Mouse (Mus musculus): ENCODE data around the gene Zfp770.

Zfp770 gene

DNA sequence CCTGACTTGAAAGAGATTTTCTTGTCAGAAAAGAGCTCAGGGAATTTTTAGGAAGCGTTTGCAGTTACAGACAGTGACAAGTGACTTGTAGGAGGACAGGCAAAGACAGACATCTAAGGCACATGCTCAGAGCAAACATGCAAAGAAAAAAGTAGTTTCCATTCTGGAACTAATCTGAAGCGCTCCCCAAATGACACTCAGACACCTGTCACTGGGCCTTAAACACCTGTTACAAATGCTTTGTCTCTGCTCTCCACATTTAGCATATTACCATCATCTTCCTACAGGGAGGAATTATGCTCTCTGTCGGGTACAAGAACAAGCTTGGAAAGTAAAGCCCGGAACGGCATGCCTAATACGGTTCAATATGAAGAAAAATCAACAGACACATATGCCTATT, 57.4 kb downstream of the Zfp770 start:
- DNase-seq, result no peak
